Mouse (Mus musculus) cortical plate, adult 2 months (tissue): ENCODE results near the gene Gm13078. TPM values are rescaled to one million over a fixed set of nuclear protein-coding genes. Genes with fewer than 3 reads are reported as not detected.

ENCODE experiments used
- H3K27ac ChIP-seq: fragments of 200-500 bp; 2 replicates; pipeline ENCODE4 v1.5.1; 2012; ENCODE audit warnings: low read length, control low read depth, inconsistent platforms; ENCODE audit not compliant: insufficient read depth
- H3K4me1 ChIP-seq: fragments of 200-500 bp; 2 replicates; pipeline ENCODE4 v1.6.1; 2011; ENCODE audit warnings: low read length; ENCODE audit not compliant: control insufficient read depth, insufficient read depth
- H3K4me3 ChIP-seq: fragments of 200-500 bp; 2 replicates; pipeline ENCODE4 v1.5.1; 2011; ENCODE audit warnings: mild to moderate bottlenecking, low read length, control low read depth; ENCODE audit not compliant: insufficient read depth
- CTCF ChIP-seq: fragments of 200-500 bp; IDR thresholded peaks from 2 replicates; pipeline ENCODE4 v1.5.1; 2011; ENCODE audit warnings: mild to moderate bottlenecking, control low read depth, low read length; ENCODE audit not compliant: insufficient read depth; ENCODE audit errors: extremely low read depth
- POLR2A ChIP-seq: fragments of 200-500 bp; IDR thresholded peaks from 2 replicates; pipeline ENCODE4 v1.6.1; 2011; ENCODE audit warnings: mild to moderate bottlenecking, low read length, control low read depth; ENCODE audit not compliant: insufficient read depth; ENCODE audit errors: extremely low read depth
- polyA plus RNA-seq: library from polyadenylated mRNA; depleted of rRNA; stranded (reverse); fragments of >200 nt; gene quantifications from 2 replicates; pipeline ENCODE4 v1.2.3, GENCODE M21; 2012; rRNA removed

Gene Gm13078
- polyA plus RNA-seq = not detected in 2 replicates

- no peak for TF ChIP-seq CTCF
- no peak for TF ChIP-seq POLR2A
- Histone ChIP-seq H3K27ac (no peak within 1 kb of the TSS), H3K4me3 (no peak within 1 kb of the TSS), H3K4me1 (no peaks in the 10 kb centered on the region)
Measured at GRCm38 (mm10) chr4:143719155-143719554, at the start of gene Gm13078. Gm13078 (plus strand) TSS chr4:143719455.

GRCm38 (mm10) chr4:143702611-143703010 is 16.6 kb upstream of the Gm13078 start, which contains the start of gene Gm13089:
Gm13089 (minus strand) TSS chr4:143702711.
- Histone ChIP-seq H3K4me3 (no peak within 1 kb of the TSS), H3K27ac (no peak within 1 kb of the TSS), H3K4me1 (no peaks in the 10 kb centered on the region)
- TF ChIP-seq POLR2A (no peak), CTCF (no peak)

Other genes starting within 250 kb of the Gm13078 start
- gene Gm13043, start 208.1 kb upstream of the Gm13078 start, polyA plus RNA-seq = not detected in 2 replicates
- not detected in 2 replicates for gene Gm13040, start 183.5 kb upstream of the Gm13078 start, polyA plus RNA-seq
- gene BC080695, start 167.8 kb upstream of the Gm13078 start, polyA plus RNA-seq = not detected in 2 replicates
- gene Gm13057, start 167.7 kb upstream of the Gm13078 start, polyA plus RNA-seq = not detected in 2 replicates
- gene Gm13083, start 104.5 kb upstream of the Gm13078 start, polyA plus RNA-seq = not detected in 2 replicates
- gene Gm13088, start 62.2 kb upstream of the Gm13078 start, polyA plus RNA-seq = not detected in 2 replicates
- not detected in 2 replicates for gene Gm13089, start 16.7 kb upstream of the Gm13078 start, polyA plus RNA-seq
- gene Gm13023, start 69.9 kb downstream of the Gm13078 start, polyA plus RNA-seq = not detected in 2 replicates
- gene Gm13084, start 96.6 kb downstream of the Gm13078 start, polyA plus RNA-seq = not detected in 2 replicates
- not detected in 2 replicates for gene Gm13103, start 127.0 kb downstream of the Gm13078 start, polyA plus RNA-seq
- gene Pramef6, start 180.9 kb downstream of the Gm13078 start, polyA plus RNA-seq = not detected in 2 replicates
- not detected in 2 replicates for gene Pramef25, start 231.6 kb downstream of the Gm13078 start, polyA plus RNA-seq
- not detected in 2 replicates for gene Gm13101, start 247.5 kb downstream of the Gm13078 start, polyA plus RNA-seq